ENCODE assay signal across 18 mouse cellular contexts in the genomic region with DNA sequence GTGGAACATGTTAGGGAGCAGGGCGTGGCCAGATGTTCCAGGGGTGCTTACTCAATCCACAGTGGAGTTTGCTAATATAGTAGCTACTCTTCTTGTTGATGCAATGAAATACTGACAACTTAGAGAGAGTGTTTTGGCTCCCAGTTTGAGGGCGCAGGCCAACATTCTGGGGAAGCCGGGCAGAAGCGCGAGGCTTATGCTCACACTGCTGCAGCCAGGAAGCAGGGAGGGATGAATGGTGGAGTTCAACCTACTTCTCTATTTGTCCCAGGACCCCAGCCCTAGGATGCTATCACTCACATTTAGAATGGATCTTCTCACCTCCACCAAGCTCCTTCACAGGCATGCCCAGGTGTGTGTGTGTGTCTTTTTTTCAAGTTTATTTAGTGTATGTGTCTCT. TPM values are rescaled to one million over a fixed set of nuclear protein-coding genes. Genes with fewer than 3 reads are reported as not detected.
DNase-seq lines count a peak whose midpoint lies in the region; ATAC-seq lines count a peak whose summit lies in the region.
"Had no signal": no experiment of that assay in that cellular context is flagged by ENCODE, and none has a peak within 500 bp of the region (broad histone marks: within the 10 kb centered on the region; RNA-seq: fewer than 3 reads in every experiment).

No protein-coding gene starts in this region.

- no peak overlapping the region for H3K4me2 ChIP-seq in forebrain, embryonic 11.5 days (ENCODE audit: low read depth, low read length, severe bottlenecking)
- no peak overlapping the region for H3K4me2 ChIP-seq in forebrain, embryonic 12.5 days
- H3K4me2 ChIP-seq: embryonic facial prominence, embryonic 13.5 days; hindbrain, embryonic 14.5 days had no signal

- H3K4me1 ChIP-seq in forebrain, embryonic 11.5 days (replicated peaks; ENCODE audit: control insufficient read depth, insufficient read depth, low read length), result no peaks in the 10 kb centered on the region
- no peaks in the 10 kb centered on the region for H3K4me1 ChIP-seq in forebrain, embryonic 12.5 days
- H3K4me1 ChIP-seq: hindbrain, embryonic 10.5 days had no signal

- ATAC-seq in forebrain, embryonic 11.5 days (replicated peaks; ENCODE audit: low FRiP score), result no peak
- no peak for ATAC-seq in forebrain, embryonic 12.5 days (ENCODE audit: low FRiP score)
- no peak for ATAC-seq in cerebellum, adult (ENCODE audit: insufficient number of reproducible peaks, low FRiP score, low TSS enrichment)
- ATAC-seq: forebrain, embryonic 14.5 days; Patski had no signal

- peak; percentile 39 for DNase-seq in forebrain, embryonic 11.5 days (ENCODE audit: low spot score)
- peak; percentile 19 to 38 for DNase-seq in layer of hippocampus, postnatal 10 days (ENCODE audit: low spot score in 2 of 2)
- DNase-seq in layer of hippocampus, adult 18-20 months (ENCODE audit: low spot score in 2 of 2), result no peak
- DNase-seq in urinary bladder, adult 2 months (ENCODE audit: low spot score), result peak; percentile 17
- no peak for DNase-seq in urinary bladder, postnatal 10 days (ENCODE audit: low spot score)
- DNase-seq: adrenal gland, postnatal 10 days; cerebellum, adult 18-20 months; cerebellum, adult 9-11 months; cerebellum, postnatal 36 days; gastrocnemius, adult 2 months; gastrocnemius, postnatal 25 days had no signal

- H3K27ac ChIP-seq in forebrain, embryonic 11.5 days (ENCODE audit: low read depth, low read length), result no peak overlapping the region
- no peak overlapping the region for H3K27ac ChIP-seq in forebrain, embryonic 12.5 days
- H3K27ac ChIP-seq: embryonic facial prominence, embryonic 13.5 days; gastrocnemius, adult 2 months; hindbrain, embryonic 10.5 days; hindbrain, embryonic 14.5 days had no signal

- H3K9ac ChIP-seq in forebrain, embryonic 11.5 days (ENCODE audit: low read length), result no peak overlapping the region
- H3K9ac ChIP-seq in forebrain, embryonic 12.5 days, result no peak overlapping the region
- H3K9ac ChIP-seq: embryonic facial prominence, embryonic 13.5 days; hindbrain, embryonic 14.5 days had no signal

- H3K27me3 ChIP-seq in forebrain, embryonic 11.5 days (ENCODE audit: control insufficient read depth, insufficient read depth, low read length), result no peaks in the 10 kb centered on the region
- no peaks in the 10 kb centered on the region for H3K27me3 ChIP-seq in forebrain, embryonic 12.5 days
- H3K27me3 ChIP-seq: embryonic facial prominence, embryonic 13.5 days; Patski had no signal

- no peaks in the 10 kb centered on the region for H3K36me3 ChIP-seq in forebrain, embryonic 11.5 days (ENCODE audit: control insufficient read depth, insufficient read depth, low read length)
- peaks cover 24% of the 10 kb centered on the region; the same call in 1 of the 2 replicates for H3K36me3 ChIP-seq in forebrain, embryonic 12.5 days (replicated peaks)

- no peaks in the 10 kb centered on the region for H3K9me3 ChIP-seq in forebrain, embryonic 11.5 days (ENCODE audit: control insufficient read depth, low read length)
- no peaks in the 10 kb centered on the region for H3K9me3 ChIP-seq in forebrain, embryonic 12.5 days
- H3K9me3 ChIP-seq: embryonic facial prominence, embryonic 13.5 days; hindbrain, embryonic 10.5 days had no signal

- no peak overlapping the region for H3K4me3 ChIP-seq in forebrain, embryonic 11.5 days (ENCODE audit: low read depth, low read length)
- H3K4me3 ChIP-seq in forebrain, embryonic 12.5 days (replicated peaks), result no peak overlapping the region
- H3K4me3 ChIP-seq: embryonic facial prominence, embryonic 13.5 days; gastrocnemius, adult 2 months; hindbrain, embryonic 10.5 days had no signal

- 96% methylated on average over 5 of the region's 5 CpGs for WGBS in forebrain, embryonic 11.5 days
- WGBS in forebrain, embryonic 12.5 days, result 96% methylated on average over 5 of the region's 5 CpGs

RNA-seq across cellular contexts. Expression of a gene that starts 11.0 kb away (rescaled TPM):
- polyA plus RNA-seq in forebrain, embryonic 11.5 days (2014; fragmentation: Nextera tagmentation; extraction: Ambion mirVana), result 0.15 TPM in 1 of 2 replicates, not detected in the other
- not detected in 2 replicates for polyA plus RNA-seq in forebrain, embryonic 12.5 days (2016; fragmentation: Nextera tagmentation; extraction: Ambion mirVana)
- total RNA-seq in layer of hippocampus, postnatal 10 days (2021), result 1 to 10 TPM; 1.0 to 1.1 TPM
- total RNA-seq in layer of hippocampus, adult 18-20 months (2021), result 1 to 10 TPM in 1 of 2 experiments, under 1 TPM in 1; 0.64 to 1.2 TPM
- polyA plus RNA-seq in urinary bladder, adult 2 months (2012; rRNA removed), result 5.1 and 5.5 TPM in 2 replicates
- polyA plus RNA-seq: forebrain, embryonic 14.5 days; hindbrain, embryonic 14.5 days had no signal

RNA-seq across cellular contexts. Expression of a gene that starts 36.8 kb away (rescaled TPM):
- polyA plus RNA-seq in forebrain, embryonic 11.5 days (2014; fragmentation: Nextera tagmentation; extraction: Ambion mirVana), result 0.95 and 1.9 TPM in 2 replicates
- polyA plus RNA-seq in forebrain, embryonic 12.5 days (2016; fragmentation: Nextera tagmentation; extraction: Ambion mirVana), result 1.3 and 2.2 TPM in 2 replicates
- total RNA-seq in layer of hippocampus, postnatal 10 days (2021), result 100 to 1,000 TPM; 113 to 119 TPM
- total RNA-seq in layer of hippocampus, adult 18-20 months (2021), result 10 to 100 TPM; 49.0 to 57.6 TPM
- 0.46 and 0.47 TPM in 2 replicates for polyA plus RNA-seq in urinary bladder, adult 2 months (2012; rRNA removed)

Comparison
In these comparisons a context has a peak if more than half of its experiments do, and no peak if none do; other contexts are left out.
1. DNase-seq: peak in forebrain, embryonic 11.5 days (single experiment), layer of hippocampus, postnatal 10 days (2 of 2) and urinary bladder, adult 2 months (single experiment); none in layer of hippocampus, adult 18-20 months (0 of 2) and urinary bladder, postnatal 10 days (single experiment).